Mouse (Mus musculus) skeletal muscle tissue, adult 2 months (tissue): ENCODE results near the gene Pde4d.

Experiments
- DNase-seq: peaks from one replicate; pipeline ENCODE4 v3.0.0-alpha.2; 2012; ENCODE audit warnings: low read depth, low spot score

Pde4d gene

DNA sequence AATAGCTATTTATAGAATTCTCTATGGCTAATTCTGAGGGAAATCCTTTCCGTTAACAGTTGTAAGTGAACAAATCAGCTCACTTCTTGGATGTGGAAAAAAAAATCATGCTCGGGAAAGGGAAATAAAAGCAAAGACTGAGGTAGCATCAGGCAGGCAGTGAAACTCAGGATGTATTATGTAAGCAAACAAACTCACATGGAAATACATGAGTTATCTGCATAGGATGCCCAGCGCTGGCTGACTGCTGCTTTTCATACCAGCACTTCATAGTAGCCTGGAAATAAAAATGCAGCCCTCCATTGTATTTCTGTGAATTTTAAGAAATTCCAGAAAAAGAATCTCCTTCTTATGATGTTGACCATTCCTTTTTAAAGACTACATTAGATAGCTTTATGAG lies 1237.2 kb downstream of the Pde4d start:
- DNase-seq = peak; percentile 31

DNA sequence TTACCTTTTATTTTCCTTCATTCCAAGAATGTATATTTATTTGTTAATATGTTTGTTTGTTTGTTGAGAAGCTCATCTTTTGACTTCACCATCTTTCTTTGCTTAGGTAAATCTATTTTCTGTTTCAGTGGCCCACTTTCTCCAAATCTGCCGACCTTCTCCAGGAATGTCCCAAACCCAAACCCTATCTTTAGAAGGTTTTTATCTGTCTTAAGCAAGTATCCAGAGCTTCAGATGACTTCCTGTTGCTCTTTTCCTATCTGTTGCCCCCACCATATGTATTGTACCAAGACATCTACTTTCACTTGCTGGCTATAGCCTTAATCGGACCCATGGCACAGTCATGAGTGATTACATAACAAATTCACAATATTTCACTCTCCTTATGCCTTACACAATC lies 1238.4 kb downstream of the Pde4d start:
- no peak for DNase-seq

DNA sequence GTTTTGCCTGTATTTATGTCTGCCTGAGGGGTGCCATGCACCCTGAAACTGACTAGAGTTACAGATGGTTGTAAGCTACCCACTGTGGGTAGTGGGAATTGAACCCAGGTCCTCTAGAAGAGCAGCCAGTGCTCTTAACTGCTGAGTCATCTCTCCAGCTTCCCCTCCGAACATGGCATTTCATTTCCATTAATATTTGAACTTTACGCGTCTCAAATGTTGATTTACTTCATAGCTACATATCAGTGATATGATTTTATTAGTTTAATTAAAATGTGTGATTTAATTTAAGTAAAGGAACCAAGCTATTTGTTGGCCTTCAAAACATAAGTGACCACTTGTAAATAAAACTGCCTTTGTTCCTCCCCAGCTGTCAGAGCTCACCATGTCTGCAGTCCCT lies 1239.4 kb downstream of the Pde4d start:
- DNase-seq = no peak

DNA sequence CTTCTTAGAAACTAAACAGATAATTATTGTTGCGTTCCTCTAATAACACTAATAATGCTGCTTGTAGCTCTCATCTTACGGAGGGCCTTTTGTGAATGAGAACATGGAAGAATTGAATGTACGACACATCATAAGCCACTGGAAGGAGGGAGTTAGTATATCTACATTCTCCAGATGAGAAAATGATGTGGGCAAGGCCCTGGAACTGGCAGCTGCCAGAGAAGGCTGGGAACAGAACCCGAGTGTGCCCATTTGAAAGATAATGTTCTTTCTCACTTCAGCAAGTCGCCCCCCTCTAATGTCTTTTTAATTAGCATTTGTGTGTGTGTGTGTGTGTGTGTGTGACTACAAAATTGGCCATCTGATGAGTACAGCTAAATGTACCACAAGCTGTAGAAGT lies 1240.8 kb downstream of the Pde4d start:
- no peak for DNase-seq

DNA sequence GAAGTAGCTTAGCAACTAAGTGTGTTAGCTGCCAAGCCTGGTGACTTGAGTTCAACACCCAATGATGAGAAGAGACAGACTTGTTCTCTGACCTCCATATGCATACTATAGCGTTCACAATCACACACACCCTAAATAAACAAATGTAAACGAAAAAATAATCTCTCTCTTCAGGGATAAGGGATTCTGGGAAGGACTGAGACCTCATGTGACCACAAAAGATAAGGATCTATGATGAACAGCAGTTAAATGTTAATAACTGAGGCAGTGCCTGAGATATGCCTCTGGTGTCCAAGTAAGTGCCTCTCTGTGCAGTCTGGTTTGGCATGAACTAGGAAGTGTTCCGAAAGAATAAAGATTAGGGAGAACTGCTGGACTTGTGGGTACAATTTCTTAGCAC lies 1243.1 kb downstream of the Pde4d start:
- DNase-seq = no peak

DNA sequence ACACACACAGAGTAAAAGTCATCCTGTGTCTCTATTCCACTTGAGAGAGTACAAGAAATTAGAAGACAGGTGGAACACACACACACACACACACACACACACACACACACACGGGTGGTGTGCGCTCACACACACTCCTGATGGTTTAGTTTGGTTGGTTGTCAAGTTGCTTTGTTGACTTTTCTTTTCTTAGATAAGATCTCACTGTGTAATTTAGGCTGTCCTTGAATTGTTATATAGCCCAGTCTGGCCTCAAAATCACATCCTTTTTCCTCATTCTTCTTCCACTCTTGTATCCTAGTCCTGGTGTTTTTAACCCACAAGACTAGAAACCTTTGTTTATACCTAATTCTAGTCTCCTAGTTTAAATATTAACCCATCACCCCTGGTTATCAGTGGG lies 1244.0 kb downstream of the Pde4d start:
- DNase-seq = no peak

DNA sequence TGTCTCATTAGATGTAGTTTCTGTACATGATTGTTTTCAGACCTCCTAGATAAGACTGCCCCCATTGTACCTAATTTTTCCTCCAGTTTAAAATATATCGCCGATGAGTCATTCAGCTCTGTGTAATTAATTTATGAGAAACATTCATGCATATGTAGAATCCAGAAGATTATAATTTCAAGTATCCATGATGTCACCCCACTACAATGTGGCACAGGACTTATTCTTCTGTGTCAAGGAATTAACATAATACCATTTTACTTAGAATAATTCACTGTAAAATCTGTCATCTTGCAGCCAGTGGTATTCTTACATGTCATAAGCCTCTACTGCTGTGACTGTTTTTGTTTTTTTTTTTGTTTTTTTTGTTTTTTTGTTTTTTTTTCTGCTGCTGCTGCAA lies 1244.5 kb downstream of the Pde4d start:
- DNase-seq = no peak

DNA sequence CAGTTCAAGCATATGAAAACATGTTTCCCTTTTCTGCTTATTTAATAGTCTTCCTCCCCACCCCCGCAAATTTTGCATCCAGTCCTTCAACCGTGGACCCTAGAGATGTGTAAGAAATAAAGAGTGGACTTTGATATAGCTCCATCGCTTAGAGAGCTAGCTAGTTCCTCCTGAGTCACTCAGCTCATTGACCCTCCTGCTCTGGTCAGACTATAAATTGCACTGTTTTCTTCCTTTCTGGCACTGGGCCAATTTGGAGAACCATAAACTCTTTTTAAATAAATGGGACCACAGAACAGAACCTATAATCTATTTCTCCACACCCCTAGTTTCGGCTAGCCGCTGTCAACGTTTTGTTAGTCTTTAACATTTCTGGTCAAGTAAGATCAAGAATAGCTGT lies 1245.3 kb downstream of the Pde4d start:
- no peak for DNase-seq

DNA sequence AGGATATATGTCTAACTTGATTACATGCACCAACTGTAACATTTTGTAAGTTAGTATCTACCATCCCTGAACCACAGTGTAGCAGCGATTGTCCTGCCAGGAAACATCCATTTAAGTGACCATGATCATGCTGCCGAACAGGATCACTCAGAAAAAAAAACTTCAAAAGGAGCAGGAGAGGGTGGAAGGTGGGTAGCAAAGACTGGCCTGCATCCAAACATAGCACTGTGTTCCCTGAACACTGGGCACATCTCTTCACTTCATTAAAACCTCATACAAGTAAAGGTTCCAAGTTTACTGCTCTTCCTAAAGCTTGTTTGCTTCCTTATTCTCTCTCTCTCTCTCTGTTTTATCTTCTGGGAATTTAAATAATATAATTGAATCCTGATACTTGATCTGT lies 1256.4 kb downstream of the Pde4d start:
- DNase-seq = no peak

DNA sequence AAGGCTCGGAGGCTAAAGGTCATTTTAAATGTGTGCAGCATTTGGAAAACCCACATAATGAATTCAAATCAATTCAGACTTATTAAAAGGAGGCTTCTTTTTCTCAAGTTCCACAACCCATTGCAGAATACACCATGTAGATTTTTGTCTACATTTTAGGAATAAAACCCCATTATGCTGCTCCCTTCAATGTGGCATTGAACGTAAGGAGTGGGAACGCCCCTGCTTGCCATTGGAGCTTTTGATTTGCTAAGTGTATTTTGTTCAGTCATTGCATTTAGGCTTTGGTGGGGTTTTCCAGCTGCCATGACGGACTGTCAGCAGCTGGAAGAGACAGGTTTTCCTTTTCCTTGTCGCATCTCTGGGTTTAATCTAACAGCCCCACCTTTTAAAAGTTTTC lies 1256.8 kb downstream of the Pde4d start:
- no peak for DNase-seq

DNA sequence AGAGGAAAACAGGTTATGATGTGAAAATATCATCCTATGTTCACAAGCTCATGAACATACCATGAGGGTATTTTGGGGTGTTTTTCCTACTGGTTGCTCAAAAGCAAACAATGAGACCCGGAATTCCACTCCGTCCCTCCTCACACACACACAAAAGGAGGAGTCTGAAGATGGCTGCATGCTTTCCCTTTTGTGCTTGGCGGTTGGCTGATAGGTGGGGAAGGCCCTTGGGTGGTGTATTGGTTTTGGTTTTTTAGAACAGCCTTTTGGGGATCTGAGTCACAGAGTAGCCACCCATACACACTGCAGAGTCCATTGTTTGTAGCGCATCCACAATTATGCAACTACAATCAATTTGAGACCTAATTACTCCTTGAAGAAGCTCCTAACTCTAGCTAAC lies 1257.4 kb downstream of the Pde4d start:
- DNase-seq = no peak

DNA sequence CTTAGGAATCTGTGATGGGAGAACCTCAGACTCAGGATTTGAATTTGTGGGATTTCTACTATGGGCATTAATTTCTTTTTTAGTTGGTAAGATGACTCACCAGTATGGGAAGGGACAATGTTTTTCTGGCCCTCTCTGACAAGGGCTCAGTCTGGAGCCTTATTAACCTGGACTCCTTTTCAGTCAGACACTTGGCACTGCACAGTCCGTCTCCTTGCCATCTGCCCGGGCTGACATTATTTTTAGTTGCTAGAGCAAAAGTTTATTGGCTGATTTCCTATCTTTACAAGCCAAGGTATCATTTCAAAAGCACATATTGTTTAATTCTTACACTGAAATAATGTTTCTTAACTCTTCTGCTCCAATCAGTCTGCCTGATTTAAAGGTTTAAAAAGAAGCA lies 1258.6 kb downstream of the Pde4d start:
- DNase-seq = no peak

DNA sequence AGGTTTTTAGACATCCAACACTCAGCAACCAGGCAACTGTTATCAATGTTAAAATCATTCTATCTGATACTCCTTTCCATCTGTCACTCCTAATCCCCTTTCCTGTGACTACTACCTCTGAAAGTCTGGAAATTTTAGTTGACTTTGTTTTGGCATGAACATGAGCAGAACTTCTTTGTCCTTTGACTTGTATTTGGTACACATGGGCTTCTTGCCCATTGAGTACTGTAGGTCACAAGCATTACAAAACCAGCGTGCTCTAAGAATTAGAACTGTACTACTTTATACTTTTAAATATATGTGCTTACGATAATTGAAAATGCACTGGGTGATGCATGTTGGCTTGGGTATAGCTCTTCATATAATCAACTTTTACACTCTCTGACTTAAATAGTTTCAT lies 1264.8 kb downstream of the Pde4d start:
- no peak for DNase-seq

DNA sequence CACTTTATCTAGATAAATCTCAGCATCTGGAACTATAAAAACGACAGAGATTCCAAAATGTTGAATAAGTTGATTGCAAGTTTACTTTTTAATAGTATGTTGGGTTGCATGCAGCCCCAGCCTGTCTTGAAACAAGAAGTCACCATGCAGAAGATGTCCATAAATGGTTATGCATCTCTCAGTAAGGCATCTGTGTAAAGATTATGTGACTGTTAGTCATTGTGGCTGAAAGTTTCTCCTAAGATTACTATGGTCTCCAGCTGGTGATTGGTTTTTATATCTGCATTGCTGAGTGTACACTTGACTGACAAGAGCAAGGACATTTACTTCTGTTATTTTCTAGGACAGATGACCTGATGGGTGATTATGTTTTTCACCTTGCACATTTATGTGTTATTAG lies 1265.6 kb downstream of the Pde4d start:
- no peak for DNase-seq

DNA sequence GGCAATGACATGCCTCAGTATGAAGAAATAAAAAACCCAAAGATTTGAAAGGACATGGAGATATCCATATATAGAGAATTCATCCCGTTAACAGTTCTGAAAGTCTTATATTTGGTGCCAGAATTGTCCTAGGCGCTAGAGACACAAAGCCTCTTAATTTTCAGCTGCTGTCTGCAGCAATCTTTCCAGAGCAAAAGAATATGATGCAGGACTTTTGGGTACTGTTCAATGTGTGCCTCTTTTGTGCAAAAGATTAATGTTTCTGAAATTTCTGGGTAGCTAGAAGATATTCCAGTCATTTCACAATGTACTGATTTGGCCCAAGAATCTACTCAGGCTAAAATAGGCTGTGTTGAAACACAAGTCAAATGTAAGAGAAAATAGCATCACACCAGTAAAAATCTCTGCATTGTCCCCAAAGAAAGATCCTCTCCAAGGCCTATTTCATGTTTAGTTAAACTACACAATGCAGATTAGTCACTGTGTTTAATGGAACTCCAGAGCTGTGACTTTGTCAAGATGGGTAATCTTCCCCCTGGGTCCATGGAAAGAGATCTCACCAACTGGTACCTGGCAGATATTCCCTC lies 1270.5 kb downstream of the Pde4d start:
- DNase-seq = no peak

DNA sequence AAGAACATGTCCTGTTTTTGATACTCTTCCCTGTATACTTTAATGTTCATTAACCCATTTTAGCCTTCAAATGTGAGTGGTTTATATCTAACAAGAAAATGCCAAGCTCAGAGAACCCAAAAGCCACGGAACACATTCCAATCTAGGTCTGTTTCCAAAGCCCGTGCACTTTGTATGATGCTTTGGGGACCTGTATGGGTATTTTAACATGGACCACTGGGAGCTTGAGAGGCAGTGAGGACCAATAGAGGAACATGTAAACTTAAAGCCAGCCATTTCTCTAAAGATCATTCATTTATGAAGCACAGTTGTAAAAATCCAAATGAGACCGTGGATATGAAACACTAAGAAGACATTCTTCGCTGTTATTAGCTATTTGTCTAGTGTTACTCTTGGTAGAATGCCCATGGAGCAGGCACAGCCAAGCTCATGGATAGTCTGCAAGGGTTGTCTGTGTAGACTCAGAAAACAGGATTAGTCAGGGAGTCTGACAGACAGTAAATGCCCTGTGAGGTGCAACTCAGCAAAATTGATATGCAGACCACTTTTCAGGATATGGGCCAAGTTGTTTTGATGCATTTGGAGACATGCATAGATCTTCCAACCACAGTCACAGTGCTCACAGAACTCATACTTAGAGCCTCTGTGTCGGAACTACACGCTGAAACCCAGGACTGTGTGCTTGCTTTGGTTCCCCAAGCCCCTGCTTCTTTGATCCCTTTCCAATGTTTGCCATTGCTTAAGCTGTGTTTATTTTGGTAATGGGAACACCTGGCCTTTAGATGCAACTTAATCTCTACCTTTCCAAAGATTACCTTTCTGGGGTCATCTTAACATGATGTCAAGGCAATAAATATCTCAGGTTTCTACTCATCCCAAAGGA lies 1272.7 kb downstream of the Pde4d start:
- DNase-seq = no peak

DNA sequence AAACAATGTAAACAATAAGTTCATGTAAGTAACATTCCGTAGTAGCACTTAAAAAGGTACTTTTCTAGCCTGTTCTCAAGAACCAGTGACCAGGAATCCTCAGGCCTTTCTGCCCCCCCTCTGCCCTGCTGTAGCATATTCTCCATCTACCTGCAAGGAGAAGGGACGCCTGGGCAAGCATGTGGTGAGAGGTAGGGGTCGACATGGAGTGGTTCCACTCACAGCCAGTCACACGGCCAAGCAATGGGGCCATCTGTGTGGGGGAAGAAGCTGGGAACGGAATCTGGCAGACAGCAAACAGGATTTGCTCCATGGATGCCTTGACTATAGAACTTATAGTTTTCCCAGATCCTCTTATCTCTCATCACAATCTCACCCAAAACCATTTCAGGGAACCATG lies 1277.6 kb downstream of the Pde4d start:
- no peak for DNase-seq

DNA sequence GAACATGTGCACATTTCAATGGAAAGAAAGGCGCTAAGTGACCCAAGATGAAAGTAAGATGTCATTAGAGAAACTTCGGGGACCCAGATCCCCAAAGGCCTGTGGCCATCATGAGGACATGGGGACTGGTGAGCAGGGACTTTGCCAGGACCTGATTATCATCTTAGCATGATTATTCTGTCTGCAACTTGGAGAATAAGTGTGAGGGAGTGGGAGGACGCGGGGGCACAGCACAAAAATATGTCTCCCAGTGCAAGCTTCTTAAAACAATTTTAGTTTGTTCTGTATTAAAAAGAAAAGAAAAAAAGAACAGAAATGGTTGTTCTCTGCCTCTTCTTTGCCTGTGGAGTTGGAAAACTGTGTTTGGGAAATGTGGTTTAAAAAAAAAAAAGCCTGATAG lies 1279.9 kb downstream of the Pde4d start:
- DNase-seq = no peak

DNA sequence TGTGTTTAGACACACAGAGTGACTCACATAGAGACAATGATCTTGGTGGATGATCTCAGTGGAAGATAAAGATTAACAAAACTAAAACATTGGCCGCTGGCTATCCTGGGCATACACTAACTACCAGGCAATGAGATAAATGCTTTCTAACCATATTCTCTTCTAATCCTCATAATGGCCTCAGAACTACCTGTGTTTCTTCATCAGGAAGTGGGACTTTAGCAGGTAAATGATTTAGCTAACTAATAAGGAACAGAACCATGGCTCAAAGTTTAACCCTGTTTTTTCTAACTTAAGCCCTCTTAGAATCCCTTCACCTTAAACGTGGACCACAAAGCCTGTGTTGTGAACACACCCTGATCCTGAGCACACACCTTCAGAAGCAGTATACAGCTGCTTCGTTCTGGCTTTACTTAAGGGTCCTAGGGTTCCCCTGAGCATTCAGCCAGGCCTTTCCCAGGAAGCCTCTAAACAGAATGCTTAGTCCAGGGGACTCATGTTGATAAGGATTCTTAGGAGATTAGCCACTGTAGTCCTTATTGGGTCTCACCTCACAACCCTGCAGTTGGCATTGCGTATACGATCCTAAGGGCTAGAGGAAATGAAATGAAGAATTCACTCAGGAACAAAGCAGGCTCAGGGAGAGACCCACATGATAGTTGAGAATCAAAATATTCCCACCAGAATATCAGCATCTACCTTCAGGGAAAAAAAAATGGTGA lies 1283.1 kb downstream of the Pde4d start:
- DNase-seq = no peak

DNA sequence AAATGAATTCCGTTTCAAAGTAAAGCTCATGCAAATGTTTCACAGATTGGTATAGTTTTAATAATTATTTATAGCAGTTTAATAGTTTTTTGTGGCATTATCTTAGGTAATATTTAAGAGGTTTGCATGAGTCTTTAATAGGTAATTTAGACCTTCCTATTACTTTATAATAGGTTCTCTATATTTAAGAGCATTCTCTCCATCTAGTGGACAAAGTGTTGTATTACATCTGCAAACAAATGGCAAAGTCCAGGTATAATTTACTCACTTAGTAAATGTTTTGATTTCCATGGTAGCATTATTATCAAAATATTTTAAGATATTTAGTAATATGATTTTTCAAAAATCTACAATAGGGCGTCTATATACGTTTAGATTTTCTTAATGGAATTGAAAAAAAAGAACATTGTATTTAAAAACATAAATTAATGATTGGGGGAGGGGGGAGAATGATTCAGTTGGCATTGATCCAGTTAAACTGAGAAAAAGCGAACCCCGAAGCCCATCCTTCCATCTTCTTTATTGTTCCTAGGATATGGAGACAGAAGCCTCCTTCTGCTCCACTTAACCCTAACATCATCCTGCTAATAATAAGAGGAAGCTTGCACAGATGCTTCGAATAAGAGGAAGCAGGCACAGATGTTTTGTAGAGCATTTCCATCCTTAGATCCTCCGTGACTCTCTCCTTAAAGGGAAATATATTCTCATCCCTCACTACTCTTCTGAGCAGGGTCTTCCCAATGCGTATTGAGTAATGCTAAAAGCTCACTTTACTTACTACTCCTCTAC lies 1286.7 kb downstream of the Pde4d start:
- no peak for DNase-seq

DNA sequence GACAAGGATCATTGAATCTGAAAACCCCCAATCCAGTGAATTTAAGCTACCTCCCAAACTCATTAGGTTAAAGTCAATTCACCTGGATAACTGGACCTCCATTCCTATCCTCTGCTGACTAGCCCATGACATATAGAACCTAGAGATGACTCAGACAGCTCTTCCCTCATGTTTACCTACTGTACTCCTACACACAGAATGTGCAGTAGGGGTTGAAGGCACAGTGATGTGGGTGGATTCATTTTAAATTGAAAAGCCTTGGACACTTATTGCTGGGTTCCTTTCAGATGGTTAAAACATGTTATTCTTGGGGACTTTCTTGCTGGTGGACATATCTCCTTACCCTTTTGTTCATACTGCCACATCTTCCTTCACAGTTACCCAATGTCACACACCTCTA lies 1296.7 kb downstream of the Pde4d start:
- DNase-seq = no peak

DNA sequence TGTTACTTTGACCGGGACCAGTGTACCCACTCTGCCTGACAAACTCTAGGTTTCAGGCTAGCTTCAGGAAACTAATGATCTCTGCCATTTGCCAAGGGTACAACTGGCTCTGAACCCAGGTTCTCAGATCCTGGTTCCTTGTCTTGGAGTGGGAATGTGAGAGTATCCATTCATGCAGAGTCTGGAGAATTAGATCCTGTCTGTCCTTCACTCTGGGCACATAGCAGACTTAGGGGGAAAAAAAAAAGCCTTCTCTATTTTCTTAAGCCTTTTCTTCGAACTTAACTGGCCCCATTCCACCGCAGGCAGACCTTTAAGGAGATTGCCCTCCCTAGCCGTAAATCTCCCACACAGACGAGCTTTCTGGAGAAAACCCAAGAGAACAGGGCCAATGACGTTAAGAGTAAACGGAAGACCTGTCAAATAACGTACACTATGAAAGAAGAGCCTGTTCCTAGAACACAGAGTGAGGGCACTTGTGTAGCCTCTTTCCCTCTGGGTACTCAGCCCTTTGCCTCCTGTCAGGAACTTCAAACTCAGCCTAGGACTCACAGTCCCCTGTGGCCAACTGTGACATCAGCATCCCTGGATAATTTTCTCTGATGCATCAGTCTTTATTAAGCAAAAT lies 1302.6 kb downstream of the Pde4d start:
- DNase-seq = peak; percentile 92
